12 mouse cellular contexts compared by ENCODE assay signal in the genomic region with DNA sequence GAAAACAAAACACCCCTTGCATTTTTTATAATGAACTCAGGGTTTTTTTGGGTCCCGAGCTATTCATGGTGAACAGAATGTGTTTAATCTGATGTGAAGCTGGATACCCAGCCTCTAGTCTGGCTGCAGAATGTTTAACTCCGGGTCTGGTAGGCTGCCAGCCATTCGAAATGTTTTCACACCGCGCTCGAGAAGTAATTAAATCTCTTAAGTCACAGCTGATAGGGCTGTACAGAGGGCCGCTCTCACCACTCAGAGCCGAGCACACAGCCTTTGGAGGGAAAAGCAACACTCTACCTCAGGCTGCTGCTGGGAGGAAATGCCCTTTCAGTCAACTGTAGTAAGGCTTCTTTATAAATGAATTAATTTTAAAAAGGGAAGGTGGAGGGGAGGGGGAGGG. TPM values are rescaled to one million over a fixed set of nuclear protein-coding genes. Genes with fewer than 3 reads are reported as not detected.
DNase-seq lines count a peak whose midpoint lies in the region; ATAC-seq lines count a peak whose summit lies in the region.
"Had no signal": no experiment of that assay in that cellular context is flagged by ENCODE, and none has a peak within 500 bp of the region (broad histone marks: within the 10 kb centered on the region; RNA-seq: fewer than 3 reads in every experiment).

No protein-coding gene starts in this region.

- H3K4me3 ChIP-seq in hindbrain, embryonic 16.5 days (ENCODE audit: low read length), result no peak overlapping the region
- H3K4me3 ChIP-seq in hindbrain, embryonic 10.5 days, result no peak overlapping the region
- H3K4me3 ChIP-seq in liver, embryonic 11.5 days (ENCODE audit: low read depth, low read length), result no peak overlapping the region
- H3K4me3 ChIP-seq: embryonic facial prominence, embryonic 15.5 days; limb, embryonic 12.5 days had no signal

- H3K9me3 ChIP-seq in hindbrain, embryonic 16.5 days (ENCODE audit: control insufficient read depth, low read length), result peaks cover 11% of the 10 kb centered on the region
- H3K9me3 ChIP-seq in hindbrain, embryonic 10.5 days, result peaks cover 31% of the 10 kb centered on the region
- peaks cover 12% of the 10 kb centered on the region; the same call in 1 of the 2 replicates for H3K9me3 ChIP-seq in liver, embryonic 11.5 days (ENCODE audit: control insufficient read depth, low read length)

- no peaks in the 10 kb centered on the region for H3K4me1 ChIP-seq in hindbrain, embryonic 16.5 days (ENCODE audit: control insufficient read depth, insufficient read depth, low read depth, low read length)
- H3K4me1 ChIP-seq in hindbrain, embryonic 10.5 days (replicated peaks), result peaks cover 17% of the 10 kb centered on the region
- H3K4me1 ChIP-seq in liver, embryonic 11.5 days (replicated peaks; ENCODE audit: control insufficient read depth, insufficient read depth, low read length), result no peaks in the 10 kb centered on the region
- H3K4me1 ChIP-seq: embryonic facial prominence, embryonic 15.5 days; limb, embryonic 12.5 days had no signal

- no peak overlapping the region for H3K4me2 ChIP-seq in hindbrain, embryonic 16.5 days (ENCODE audit: low read length)
- H3K4me2 ChIP-seq in liver, embryonic 11.5 days, result no peak overlapping the region
- H3K4me2 ChIP-seq: embryonic facial prominence, embryonic 15.5 days; heart, embryonic 11.5 days; limb, embryonic 12.5 days had no signal

- ATAC-seq in hindbrain, embryonic 16.5 days, result peak; percentile 62
- ATAC-seq in liver, embryonic 11.5 days (replicated peaks; ENCODE audit: low FRiP score), result no peak

- no peaks in the 10 kb centered on the region for H3K27me3 ChIP-seq in hindbrain, embryonic 16.5 days (replicated peaks; ENCODE audit: control insufficient read depth, insufficient read depth, low read length)
- H3K27me3 ChIP-seq in hindbrain, embryonic 10.5 days (ENCODE audit: insufficient read depth, poor library complexity, severe bottlenecking), result peaks cover 66% of the 10 kb centered on the region
- no peaks in the 10 kb centered on the region for H3K27me3 ChIP-seq in liver, embryonic 11.5 days (replicated peaks; ENCODE audit: control insufficient read depth, insufficient read depth, low read length)
- H3K27me3 ChIP-seq: embryonic facial prominence, embryonic 15.5 days; limb, embryonic 12.5 days had no signal

- no peak for DNase-seq in hindbrain, embryonic 10.5 days (ENCODE audit: low spot score)
- DNase-seq in right cerebral cortex, adult 2 months (ENCODE audit: low spot score in 2 of 2), result peak; percentile 30 to 33
- DNase-seq in right cerebral cortex, adult 18-20 months, result no peak
- DNase-seq in kidney, postnatal 4 days, result peak; percentile 40 to 54
- DNase-seq in liver, embryonic 11.5 days (ENCODE audit: low spot score), result no peak
- no peak for DNase-seq in T-cell, adult 2 months (ENCODE audit: low spot score)
- DNase-seq: cerebellum, adult 18-20 months; lung, postnatal 36 days had no signal

- 46% methylated on average over 8 of the region's 8 CpGs for WGBS in hindbrain, embryonic 16.5 days
- 90% methylated on average over 8 of the region's 8 CpGs for WGBS in hindbrain, embryonic 10.5 days
- WGBS in liver, embryonic 11.5 days, result 79% methylated on average over 8 of the region's 8 CpGs

- H3K36me3 ChIP-seq in hindbrain, embryonic 16.5 days (ENCODE audit: control insufficient read depth, insufficient read depth, low read length), result peaks cover 10% of the 10 kb centered on the region
- H3K36me3 ChIP-seq in hindbrain, embryonic 10.5 days, result peaks cover 30% of the 10 kb centered on the region
- peaks cover 4% of the 10 kb centered on the region; the same call in 1 of the 2 replicates for H3K36me3 ChIP-seq in liver, embryonic 11.5 days (ENCODE audit: control insufficient read depth, insufficient read depth, low read length)

- no peak overlapping the region for H3K9ac ChIP-seq in hindbrain, embryonic 16.5 days (ENCODE audit: low read depth, low read length)
- H3K9ac ChIP-seq in liver, embryonic 11.5 days (ENCODE audit: low read depth, low read length), result no peak overlapping the region
- H3K9ac ChIP-seq: embryonic facial prominence, embryonic 15.5 days; limb, embryonic 12.5 days had no signal

- no peak overlapping the region for H3K27ac ChIP-seq in hindbrain, embryonic 16.5 days (ENCODE audit: low read depth, low read length)
- H3K27ac ChIP-seq in hindbrain, embryonic 10.5 days, result no peak overlapping the region
- no peak overlapping the region for H3K27ac ChIP-seq in liver, embryonic 11.5 days (ENCODE audit: low read depth, low read length)
- H3K27ac ChIP-seq: embryonic facial prominence, embryonic 15.5 days; limb, embryonic 12.5 days had no signal

RNA-seq across cellular contexts. Expression of gene Chic2, which starts 49.6 kb away (rescaled TPM):
- polyA plus RNA-seq in hindbrain, embryonic 16.5 days (2015; fragmentation: Nextera tagmentation; extraction: Ambion mirVana), result 24.0 and 26.5 TPM in 2 replicates
- polyA plus RNA-seq in hindbrain, embryonic 10.5 days (2016; fragmentation: Nextera tagmentation; extraction: Ambion mirVana), result 33.3 and 38.7 TPM in 2 replicates
- polyA plus RNA-seq in liver, embryonic 11.5 days (2014; fragmentation: Nextera tagmentation; extraction: Ambion mirVana), result 32.7 and 33.2 TPM in 2 replicates

Comparison
In these comparisons a context has a peak if more than half of its experiments do, and no peak if none do; other contexts are left out.
1. DNase-seq: peak in right cerebral cortex, adult 2 months (2 of 2) and kidney, postnatal 4 days (2 of 2); none in hindbrain, embryonic 10.5 days (single experiment), right cerebral cortex, adult 18-20 months (single experiment), liver, embryonic 11.5 days (single experiment) and T-cell, adult 2 months (single experiment).